Mouse (Mus musculus) CH12.LX (cell line): ENCODE results near the gene Itpr2. TPM values are rescaled to one million over a fixed set of nuclear protein-coding genes. Genes with fewer than 3 reads are reported as not detected.

Source experiments
- DNase-seq: peaks from one replicate; pipeline ENCODE4 v3.0.0-alpha.2; 2013; ENCODE audit errors: extremely low read depth
- H3K27ac ChIP-seq: 2 replicates; pipeline ENCODE4 v1.5.1; 2012; ENCODE audit warnings: low read depth, mild to moderate bottlenecking, control low read depth, moderate library complexity; ENCODE audit not compliant: insufficient read depth
- H3K27me3 ChIP-seq: replicated peaks from 2 replicates; pipeline ENCODE3; 2012; ENCODE audit warnings: inconsistent platforms
- H3K36me3 ChIP-seq, 2 experiments: replicated peaks in 1 of 2; 2 replicates each; pipeline versions ENCODE3 to v1.6.1; 2012; ENCODE audit warnings: inconsistent platforms in 1 of 2, low read length in 1 of 2, mild to moderate bottlenecking in 1 of 2, mixed read lengths in 1 of 2, moderate library complexity in 1 of 2; ENCODE audit not compliant: control insufficient read depth in 1 of 2, insufficient read depth in 1 of 2
- H3K4me1 ChIP-seq, 2 experiments: 2 replicates each; pipeline ENCODE4 v1.6.1; 2012; ENCODE audit warnings: inconsistent platforms in 1 of 2, moderate library complexity in 1 of 2; ENCODE audit not compliant: insufficient read depth in 2 of 2, control insufficient read depth in 1 of 2
- H3K4me2 ChIP-seq: 2 replicates; pipeline ENCODE4 v1.6.1; 2012; ENCODE audit warnings: low read depth, mild to moderate bottlenecking, control low read depth; ENCODE audit not compliant: poor library complexity, insufficient read depth, severe bottlenecking
- H3K4me3 ChIP-seq, 3 experiments: fragments of 150-350 bp in 1 of 3; sonication (generic) in 1 of 3; replicated peaks in 1 of 3; 2 replicates each; pipeline versions ENCODE3 to v1.5.1; 2011 to 2012; ENCODE audit warnings: low read depth in 2 of 3, low read length in 2 of 3, mild to moderate bottlenecking in 2 of 3, moderate library complexity in 2 of 3, control low read depth in 1 of 3, improper control_type of control experiment in 1 of 3, inconsistent platforms in 1 of 3, mixed read lengths in 1 of 3; ENCODE audit not compliant: poor library complexity in 1 of 3
- H3K79me2 ChIP-seq: replicated peaks from 2 replicates; pipeline ENCODE4 v1.6.1; 2012; ENCODE audit warnings: mild to moderate bottlenecking, moderate library complexity; ENCODE audit not compliant: control insufficient read depth, poor library complexity, insufficient read depth, severe bottlenecking; ENCODE audit errors: extremely low read depth
- H3K9ac ChIP-seq: 2 replicates; pipeline ENCODE4 v1.6.1; 2012; ENCODE audit warnings: low read depth, mild to moderate bottlenecking, control low read depth, moderate library complexity; ENCODE audit not compliant: insufficient read depth
- H3K9me3 ChIP-seq: replicated peaks from 2 replicates; pipeline ENCODE3; 2012; ENCODE audit warnings: low read length, inconsistent platforms, mixed read lengths
- CHD1 ChIP-seq: IDR thresholded peaks from 2 replicates; pipeline ENCODE4 v1.6.1; 2012; ENCODE audit warnings: low read depth, low read length, improper control_type of control experiment, inconsistent platforms
- CTCF ChIP-seq, 2 experiments: IDR thresholded peaks in 1 of 2; conservative IDR thresholded peaks in 1 of 2; 2 replicates each; pipeline ENCODE4 v1.5.1; 2011 to 2012; ENCODE audit warnings: low read depth in 2 of 2, low read length in 2 of 2, improper control_type of control experiment in 1 of 2, inconsistent platforms in 1 of 2, mild to moderate bottlenecking in 1 of 2, moderate library complexity in 1 of 2
- IRF4 ChIP-seq: IDR thresholded peaks from 2 replicates; pipeline ENCODE4 v1.6.1; 2014; ENCODE audit warnings: low read depth, mild to moderate bottlenecking, inconsistent platforms, low read length, improper control_type of control experiment
- JUN ChIP-seq: IDR thresholded peaks from 2 replicates; pipeline ENCODE4 v1.6.1; 2011; ENCODE audit warnings: low read depth, mild to moderate bottlenecking, low read length, improper control_type of control experiment, moderate library complexity; ENCODE audit not compliant: insufficient read depth
- JUND ChIP-seq: conservative IDR thresholded peaks from 2 replicates; pipeline ENCODE4 v1.6.1; 2011; ENCODE audit warnings: low read depth, low read length, improper control_type of control experiment
- MAZ ChIP-seq: IDR thresholded peaks from 2 replicates; pipeline ENCODE4 v1.6.1; 2012; ENCODE audit warnings: low read depth, mild to moderate bottlenecking, inconsistent platforms, low read length, improper control_type of control experiment, moderate library complexity
- MXI1 ChIP-seq: IDR thresholded peaks from 2 replicates; pipeline ENCODE4 v1.6.1; 2011; ENCODE audit warnings: mild to moderate bottlenecking, low read depth, low read length, improper control_type of control experiment
- MYC ChIP-seq: IDR thresholded peaks from 2 replicates; pipeline ENCODE4 v1.6.1; 2011; ENCODE audit warnings: low read depth, mild to moderate bottlenecking, improper control_type of control experiment, low read length
- POLR2A ChIP-seq: IDR thresholded peaks from 2 replicates; pipeline ENCODE4 v1.6.1; 2011; ENCODE audit warnings: low read depth, mild to moderate bottlenecking, improper control_type of control experiment, low read length
- POLR2AphosphoS2 ChIP-seq: IDR thresholded peaks from 2 replicates; pipeline ENCODE4 v1.6.1; 2011; ENCODE audit warnings: low read depth, low read length, improper control_type of control experiment
- RAD21 ChIP-seq: IDR thresholded peaks from 2 replicates; pipeline ENCODE4 v1.6.1; 2011; ENCODE audit warnings: low read depth, mild to moderate bottlenecking, low read length, improper control_type of control experiment, moderate library complexity
- RCOR1 ChIP-seq: conservative IDR thresholded peaks from 2 replicates; pipeline ENCODE4 v1.6.1; 2012; ENCODE audit warnings: low read depth, mild to moderate bottlenecking, inconsistent platforms, low read length, improper control_type of control experiment
- SIN3A ChIP-seq: IDR thresholded peaks from 2 replicates; pipeline ENCODE4 v1.6.1; 2012; ENCODE audit warnings: low read length, improper control_type of control experiment, inconsistent platforms
- TBP ChIP-seq: conservative IDR thresholded peaks from 2 replicates; pipeline ENCODE4 v1.6.1; 2011; ENCODE audit warnings: low read depth, low read length, improper control_type of control experiment
- TCF12 ChIP-seq: IDR thresholded peaks from 2 replicates; pipeline ENCODE4 v1.6.1; 2014; ENCODE audit warnings: low read depth, mild to moderate bottlenecking, inconsistent platforms, low read length, improper control_type of control experiment
- UBTF ChIP-seq: IDR thresholded peaks from 2 replicates; pipeline ENCODE4 v1.6.1; 2012; ENCODE audit warnings: low read depth, mild to moderate bottlenecking, inconsistent platforms, low read length, improper control_type of control experiment, moderate library complexity
- USF1 ChIP-seq: IDR thresholded peaks from 2 replicates; pipeline ENCODE4 v1.6.1; 2014; ENCODE audit warnings: low read depth, mild to moderate bottlenecking, inconsistent platforms, low read length, improper control_type of control experiment
- USF2 ChIP-seq: conservative IDR thresholded peaks from 2 replicates; pipeline ENCODE4 v1.6.1; 2011; ENCODE audit warnings: low read depth, low read length, improper control_type of control experiment
- dilution Hi-C: fragments of 300-500 bp; cut with MboI; formaldehyde crosslinking; loops from 2 replicates; pipeline ENCODE4 v1.14.3; 2020; ENCODE audit warnings: low sequenced_read_pairs; ENCODE audit not compliant: extremely low pct_unique_long_range_greater_than_20kb, extremely low pct_ligation_motif_present
- in situ Hi-C: fragments of 300-500 bp; cut with MboI; formaldehyde crosslinking; loops from 3 replicates; pipeline ENCODE4 v1.14.3; 2019; ENCODE audit warnings: low sequenced_read_pairs, low pct_ligation_motif_present, low pct_unique_long_range_greater_than_20kb, mixed read lengths
- polyA plus RNA-seq: library from polyadenylated mRNA; unstranded; fragments of >175 nt; gene quantifications from 2 replicates; pipeline ENCODE4 v1.2.1, GENCODE M21; 2012; ENCODE audit warnings: low read depth; ENCODE audit not compliant: insufficient read length
- total RNA-seq, 2 experiments: library from RNA; depleted of rRNA; stranded (reverse); fragments of 300-350 nt in 1 of 2; fragments of >200 nt in 1 of 2; gene quantifications; 2 replicates each; pipeline ENCODE4 v1.2.3; 2012 to 2014

The Itpr2 gene
- total and polyA plus RNA-seq, 3 experiments: 3.5 to 8.9 (median 4.4) TPM

- Histone ChIP-seq H3K4me1 (no peaks in the 10 kb centered on the region), H3K79me2 (no peaks in the 10 kb centered on the region), H3K9me3 (no peaks in the 10 kb centered on the region), H3K27ac (no peak overlapping the region), H3K36me3 (peaks cover 37 to 81% of the 10 kb centered on the region in 2 experiments), H3K27me3 (no peaks in the 10 kb centered on the region), H3K9ac (no peak overlapping the region), H3K4me3 (no peak overlapping the region), H3K4me2 (no peak overlapping the region)
- TF ChIP-seq MXI1 (no peak), CHD1 (no peak), POLR2AphosphoS2 (no peak), JUND (no peak), TCF12 (no peak), SIN3A (no peak), USF1 (no peak), IRF4 (no peak), POLR2A (no peak), JUN (no peak), TBP (no peak), RCOR1 (no peak), MAZ (no peak), MYC (no peak)
- dilution Hi-C loops (no loop called here), in situ Hi-C loops (no loop called here)
- no peak for DNase-seq
These were observed 48.4 kb upstream of the Itpr2 start for GRCm38 (mm10) chr6:146550421-146550820.

GRCm38 (mm10) chr6:146545289-146545865 is 43.4 kb upstream of the Itpr2 start:
- TF ChIP-seq USF2: no peak
- Histone ChIP-seq H3K4me2 (no peak overlapping the region), H3K9me3 (no peaks in the 10 kb centered on the region), H3K27ac (no peak overlapping the region), H3K4me3 (no peak overlapping the region), H3K79me2 (no peaks in the 10 kb centered on the region), H3K4me1 (no peaks in the 10 kb centered on the region), H3K9ac (no peak overlapping the region), H3K27me3 (no peaks in the 10 kb centered on the region), H3K36me3 (peaks cover 3 to 34% of the 10 kb centered on the region in 2 experiments)
- dilution Hi-C loops: no loop called here
- no peak for DNase-seq
- in situ Hi-C loops: no loop called here

- dilution Hi-C loops: no loop called here
- H3K4me2 ChIP-seq: no peak overlapping the region
- no peaks in the 10 kb centered on the region for H3K27me3 ChIP-seq
- H3K9me3 ChIP-seq: no peaks in the 10 kb centered on the region
- no peaks in the 10 kb centered on the region for H3K4me1 ChIP-seq
- peak; percentile 34 for TF ChIP-seq RAD21
- TF ChIP-seq CTCF (conservative IDR thresholded peaks at IDR 0.05 in 1 of 2, IDR thresholded peaks at IDR 0.05 in 1 of 2; ENCODE audit: low read depth in 2 of 2, low read length in 2 of 2): peak in 1 of 2 experiments; percentile 39; a peak in 2 of 4 replicates
- no peak for TF ChIP-seq UBTF
- in situ Hi-C loops: no loop called here
- H3K36me3 ChIP-seq: peaks cover 3 to 28% of the 10 kb centered on the region in 2 experiments
- H3K9ac ChIP-seq: no peak overlapping the region
- H3K4me3 ChIP-seq: no peak overlapping the region
- no peaks in the 10 kb centered on the region for H3K79me2 ChIP-seq
- no peak for DNase-seq
- H3K27ac ChIP-seq: no peak overlapping the region
These were observed 42.6 kb upstream of the Itpr2 start for GRCm38 (mm10) chr6:146544622-146545021.
